Mouse (Mus musculus) intestine, embryonic 15.5 days (tissue): ENCODE results near the gene Casc3. TPM values are rescaled to one million over a fixed set of nuclear protein-coding genes. Genes with fewer than 3 reads are reported as not detected.

Experiments
- ATAC-seq: fragments of 200-750 bp; cut with Nextera tagmentation; 2 replicates; pipeline ENCODE4 v1.8.0; 2017; ENCODE audit warnings: moderate TSS enrichment, moderate library complexity
- H3K27ac ChIP-seq: fragments of 300-500 bp; sonication (generic); 2 replicates; pipeline ENCODE4 v1.5.1; 2015; ENCODE audit warnings: mild to moderate bottlenecking, inconsistent platforms
- H3K27me3 ChIP-seq: fragments of 300-500 bp; sonication (generic); replicated peaks from 2 replicates; pipeline ENCODE4 v1.6.1; 2015; ENCODE audit warnings: inconsistent platforms
- H3K36me3 ChIP-seq: fragments of 300-500 bp; sonication (generic); 2 replicates; pipeline ENCODE4 v1.6.1; 2015; ENCODE audit warnings: inconsistent platforms
- H3K4me1 ChIP-seq: fragments of 300-500 bp; sonication (generic); replicated peaks from 2 replicates; pipeline ENCODE4 v1.6.1; 2015; ENCODE audit warnings: inconsistent platforms
- H3K4me2 ChIP-seq: fragments of 300-500 bp; sonication (generic); replicated peaks from 2 replicates; pipeline ENCODE4 v1.6.1; 2015; ENCODE audit warnings: mild to moderate bottlenecking, inconsistent platforms
- H3K4me3 ChIP-seq: fragments of 300-500 bp; sonication (generic); replicated peaks from 2 replicates; pipeline ENCODE4 v1.5.1; 2015; ENCODE audit warnings: inconsistent platforms
- H3K9ac ChIP-seq: fragments of 300-500 bp; sonication (generic); 2 replicates; pipeline ENCODE4 v1.6.1; 2015; ENCODE audit warnings: inconsistent platforms
- H3K9me3 ChIP-seq: fragments of 300-500 bp; sonication (generic); 2 replicates; pipeline ENCODE4 v1.6.1; 2016; ENCODE audit warnings: inconsistent platforms
- WGBS: fragments of 180-500 bp; shearing (Covaris S2); methylation state at CpG from one replicate; pipeline ENCODE4 v1.1.7; 2015; 5-methylcytosine and 5-hydroxymethylcytosine counted together
- polyA plus RNA-seq: library from polyadenylated mRNA; unstranded; fragments of >200 nt; fragmentation: Nextera tagmentation; extraction: Ambion mirVana; gene quantifications from 2 replicates; pipeline ENCODE4 v1.2.1, GENCODE M21; 2015

The Casc3 gene
- polyA plus RNA-seq, 1 experiment from 2014 or later, result 29.8 TPM

- Histone ChIP-seq H3K4me1 (no peaks in the 10 kb centered on the region), H3K9me3 (no peaks in the 10 kb centered on the region), H3K4me3 (no peak overlapping the region), H3K4me2 (no peak overlapping the region), H3K27me3 (no peaks in the 10 kb centered on the region), H3K27ac (no peak overlapping the region), H3K36me3 (peaks cover 8% of the 10 kb centered on the region), H3K9ac (no peak overlapping the region)
- WGBS, result 91% methylated on average over 8 of the region's 8 CpGs
- no peak for ATAC-seq
These were observed 65.2 kb downstream of the Casc3 start for GRCm38 (mm10) chr11:98869906-98870305.

DNA sequence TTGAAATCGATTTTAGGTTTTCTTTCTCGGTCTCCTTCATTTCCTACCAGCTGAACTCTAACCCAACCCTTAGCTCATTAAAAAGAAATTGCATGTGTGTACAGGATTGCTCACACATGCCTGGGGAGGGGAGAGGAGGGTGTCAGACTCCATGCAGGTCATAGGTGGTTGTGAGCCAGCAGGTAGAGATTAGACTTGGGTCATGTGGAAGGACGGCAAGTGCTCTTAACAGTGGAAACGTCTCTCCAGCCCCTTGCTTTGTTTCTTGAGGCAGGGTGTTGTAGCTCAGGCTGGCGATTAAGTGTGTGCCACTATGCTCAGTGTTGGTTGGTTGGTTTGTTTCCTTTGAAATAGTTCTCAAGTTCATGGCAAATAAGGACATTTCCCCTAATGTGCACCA is 66.1 kb downstream of the Casc3 start:
- Histone ChIP-seq H3K27ac (no peak overlapping the region), H3K4me3 (no peak overlapping the region), H3K36me3 (peaks cover 8% of the 10 kb centered on the region), H3K27me3 (no peaks in the 10 kb centered on the region), H3K9ac (no peak overlapping the region), H3K4me1 (no peaks in the 10 kb centered on the region), H3K4me2 (no peak overlapping the region), H3K9me3 (no peaks in the 10 kb centered on the region)
- WGBS, result 84% methylated on average over 5 of the region's 5 CpGs
- no peak for ATAC-seq

DNA sequence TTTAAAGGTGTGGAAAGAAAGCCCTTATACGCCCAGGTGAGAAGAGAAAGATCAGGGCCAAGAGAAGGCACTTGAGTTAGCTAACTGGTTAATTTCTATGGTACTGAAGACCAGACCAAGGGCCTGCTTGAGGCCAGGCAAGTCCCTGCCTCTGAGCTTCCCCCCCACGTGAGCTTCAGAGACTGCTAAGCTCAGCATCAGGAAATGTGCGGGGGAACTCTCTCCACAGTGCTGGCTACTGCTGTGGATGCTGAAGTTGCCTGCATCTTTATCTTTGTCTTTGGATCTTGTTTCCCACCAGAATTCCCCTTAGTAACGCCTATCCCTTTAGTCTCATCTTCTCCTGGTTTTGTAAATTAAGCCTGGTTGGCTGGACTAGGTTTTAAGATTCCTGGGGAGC is 66.7 kb downstream of the Casc3 start:
- Histone ChIP-seq H3K9me3 (no peaks in the 10 kb centered on the region), H3K4me2 (no peak overlapping the region), H3K36me3 (peaks cover 8% of the 10 kb centered on the region), H3K4me3 (no peak overlapping the region), H3K27me3 (no peaks in the 10 kb centered on the region), H3K27ac (no peak overlapping the region), H3K4me1 (no peaks in the 10 kb centered on the region), H3K9ac (no peak overlapping the region)
- ATAC-seq, result no peak
- 70% methylated on average over 4 of the region's 4 CpGs for WGBS

GRCm38 (mm10) chr11:98872040-98872439 is 67.3 kb downstream of the Casc3 start:
- 0 out of 2 replicates have a peak, but pooled peaks cover 1% of the 10 kb centered on the region for H3K4me1 ChIP-seq
- no peaks in the 10 kb centered on the region for H3K9me3 ChIP-seq
- peaks cover 8% of the 10 kb centered on the region for H3K36me3 ChIP-seq
- ATAC-seq, result no peak
- no peak overlapping the region for H3K4me3 ChIP-seq
- no peak overlapping the region for H3K9ac ChIP-seq
- H3K4me2 ChIP-seq, result no peak overlapping the region
- no peaks in the 10 kb centered on the region for H3K27me3 ChIP-seq
- 66% methylated on average over 4 of the region's 4 CpGs for WGBS
- H3K27ac ChIP-seq, result no peak overlapping the region

GRCm38 (mm10) chr11:98873900-98874299 is 69.2 kb downstream of the Casc3 start:
- H3K4me2 ChIP-seq, result no peak overlapping the region
- H3K27me3 ChIP-seq, result no peaks in the 10 kb centered on the region
- peak; percentile 73 for ATAC-seq
- no peaks in the 10 kb centered on the region for H3K9me3 ChIP-seq
- no peak overlapping the region for H3K27ac ChIP-seq
- WGBS, result 81% methylated on average over 9 of the region's 9 CpGs
- no peak overlapping the region for H3K4me3 ChIP-seq
- no peak overlapping the region for H3K9ac ChIP-seq
- H3K4me1 ChIP-seq, result 0 out of 2 replicates have a peak, but pooled peaks cover 2% of the 10 kb centered on the region
- 0 out of 2 replicates have a peak, but pooled peaks cover 4% of the 10 kb centered on the region for H3K36me3 ChIP-seq

- H3K27ac ChIP-seq, result no peak overlapping the region
- no peak overlapping the region for H3K4me3 ChIP-seq
- 0 out of 2 replicates have a peak, but pooled peaks cover 2% of the 10 kb centered on the region for H3K4me1 ChIP-seq
- H3K36me3 ChIP-seq, result 0 out of 2 replicates have a peak, but pooled peaks cover 4% of the 10 kb centered on the region
- H3K9me3 ChIP-seq, result no peaks in the 10 kb centered on the region
- no peak for ATAC-seq
- H3K27me3 ChIP-seq, result no peaks in the 10 kb centered on the region
- WGBS, result 86% methylated on average over 9 of the region's 9 CpGs
- no peak overlapping the region for H3K4me2 ChIP-seq
- no peak overlapping the region for H3K9ac ChIP-seq
These were observed 72.3 kb downstream of the Casc3 start for GRCm38 (mm10) chr11:98877001-98877400.

Other genes starting within 250 kb of the Casc3 start
- 50.5 and 55.2 TPM in 2 replicates for gene Ormdl3, start 217.5 kb upstream of the Casc3 start, polyA plus RNA-seq
- not detected in 2 replicates for gene Lrrc3c, start 206.6 kb upstream of the Casc3 start, polyA plus RNA-seq
- gene Gm12355, start 179.2 kb upstream of the Casc3 start, polyA plus RNA-seq, result 0.99 and 1.0 TPM in 2 replicates
- gene Gsdma3, start 178.5 kb upstream of the Casc3 start, polyA plus RNA-seq, result not detected in 2 replicates
- gene Gsdma2, start 158.1 kb upstream of the Casc3 start, polyA plus RNA-seq, result 0.20 and 0.21 TPM in 2 replicates
- 0.10 TPM in 1 of 2 replicates, not detected in the other for gene Gsdma, start 140.6 kb upstream of the Casc3 start, polyA plus RNA-seq
- 195 and 202 TPM in 2 replicates for gene Psmd3, start 122.4 kb upstream of the Casc3 start, polyA plus RNA-seq
- gene Csf3, start 103.6 kb upstream of the Casc3 start, polyA plus RNA-seq, result not detected in 2 replicates
- gene Med24, start 75.5 kb upstream of the Casc3 start, polyA plus RNA-seq, result 39.6 and 42.5 TPM in 2 replicates
- 42.7 and 45.5 TPM in 2 replicates for gene Thra, start 64.3 kb upstream of the Casc3 start, polyA plus RNA-seq
- 2.6 and 2.7 TPM in 2 replicates for gene Nr1d1, start 29.6 kb upstream of the Casc3 start, polyA plus RNA-seq
- gene Msl1, start 9.4 kb upstream of the Casc3 start, polyA plus RNA-seq, result 18.9 and 19.7 TPM in 2 replicates
- 1.1 and 1.2 TPM in 2 replicates for gene Rapgefl1, start 31.9 kb downstream of the Casc3 start, polyA plus RNA-seq
- 3.7 and 4.2 TPM in 2 replicates for gene Wipf2, start 58.7 kb downstream of the Casc3 start, polyA plus RNA-seq
- 24.0 and 26.7 TPM in 2 replicates for gene Cdc6, start 102.9 kb downstream of the Casc3 start, polyA plus RNA-seq
- 30.7 and 31.5 TPM in 2 replicates for gene Rara, start 122.9 kb downstream of the Casc3 start, polyA plus RNA-seq
- 0.20 and 0.35 TPM in 2 replicates for gene Gjd3, start 178.1 kb downstream of the Casc3 start, polyA plus RNA-seq
- gene Top2a, start 219.3 kb downstream of the Casc3 start, polyA plus RNA-seq, result 183 and 194 TPM in 2 replicates
- 426 and 441 TPM in 2 replicates for gene Igfbp4, start 236.3 kb downstream of the Casc3 start, polyA plus RNA-seq